Mouse (Mus musculus) small intestine, adult 2 months (tissue): ENCODE data around the gene C1qa. TPM values are rescaled to one million over a fixed set of nuclear protein-coding genes. Genes with fewer than 3 reads are reported as not detected.

Source experiments
- H3K27ac ChIP-seq: fragments of 200-500 bp; 2 replicates; pipeline ENCODE4 v1.5.1; 2012; ENCODE audit warnings: low read depth, low read length, control low read depth, inconsistent platforms; ENCODE audit not compliant: insufficient read depth
- H3K27me3 ChIP-seq: fragments of 200-500 bp; 2 replicates; pipeline ENCODE4 v1.6.1; 2012; ENCODE audit warnings: mild to moderate bottlenecking, moderate library complexity, low read length, inconsistent platforms; ENCODE audit not compliant: control insufficient read depth, insufficient read depth
- H3K36me3 ChIP-seq: fragments of 200-500 bp; 2 replicates; pipeline ENCODE4 v1.6.1; 2012; ENCODE audit warnings: mild to moderate bottlenecking, low read length, control low read depth, inconsistent platforms; ENCODE audit not compliant: control insufficient read depth, insufficient read depth
- H3K4me1 ChIP-seq: fragments of 200-500 bp; 2 replicates; pipeline ENCODE4 v1.6.1; 2012; ENCODE audit warnings: low read length, inconsistent platforms, mixed read lengths; ENCODE audit not compliant: control insufficient read depth, insufficient read depth, insufficient read length
- H3K4me3 ChIP-seq: fragments of 200-500 bp; 2 replicates; pipeline ENCODE4 v1.5.1; 2012; ENCODE audit warnings: low read depth, mild to moderate bottlenecking, control low read depth, inconsistent platforms, low read length, moderate library complexity
- CTCF ChIP-seq: fragments of 200-500 bp; IDR thresholded peaks from 2 replicates; pipeline ENCODE4 v1.5.1; 2012; ENCODE audit warnings: low read depth, mild to moderate bottlenecking, control low read depth, inconsistent platforms, low read length, moderate library complexity, mixed read lengths; ENCODE audit not compliant: insufficient replicate concordance, insufficient read length; ENCODE audit errors: extremely low read depth
- POLR2A ChIP-seq: fragments of 200-500 bp; IDR thresholded peaks from 2 replicates; pipeline ENCODE4 v1.6.1; 2012; ENCODE audit warnings: low read depth, mild to moderate bottlenecking, control low read depth, inconsistent platforms, low read length, moderate library complexity
- WGBS: fragments of 180-500 bp; shearing (Covaris S2); methylation state at CpG from one replicate; pipeline ENCODE4 v1.1.7; 2018; 5-methylcytosine and 5-hydroxymethylcytosine counted together
- polyA plus RNA-seq: library from polyadenylated mRNA; depleted of rRNA; stranded (reverse); fragments of >200 nt; gene quantifications from 2 replicates; pipeline ENCODE4 v1.2.3, GENCODE M21; 2012

Gene C1qa
- polyA plus RNA-seq, 1 experiment = 55.8 TPM

DNA sequence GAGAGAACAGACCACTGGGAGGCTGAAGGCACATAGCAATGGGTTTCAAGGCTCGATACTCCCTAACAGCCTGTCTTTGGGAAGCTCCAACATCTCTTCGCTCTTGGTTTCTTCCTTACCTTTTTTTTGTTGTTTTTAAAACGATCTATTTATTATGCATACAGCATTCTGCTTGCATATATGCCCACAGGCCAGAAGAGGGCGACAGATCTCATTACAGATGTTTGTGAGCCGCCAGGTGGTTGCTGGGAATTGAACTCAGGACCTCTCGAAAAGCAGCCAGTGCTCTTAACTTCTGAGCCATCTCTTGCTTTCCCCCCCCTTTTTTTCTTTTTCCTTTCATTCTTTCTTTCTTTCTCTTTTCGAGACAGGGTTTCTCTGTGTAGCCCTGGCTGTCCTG is 551 bp upstream of the C1qa start:
- 62% methylated on average over 7 of the region's 7 CpGs for WGBS
- H3K36me3 ChIP-seq = no peaks in the 10 kb centered on the region
- H3K27ac ChIP-seq = no peak overlapping the region
- H3K4me1 ChIP-seq = no peaks in the 10 kb centered on the region
- no peak overlapping the region for H3K4me3 ChIP-seq
- no peak for TF ChIP-seq POLR2A
- TF ChIP-seq CTCF = peak; percentile 21; the same call in 1 of the 2 replicates
- no peaks in the 10 kb centered on the region for H3K27me3 ChIP-seq

DNA sequence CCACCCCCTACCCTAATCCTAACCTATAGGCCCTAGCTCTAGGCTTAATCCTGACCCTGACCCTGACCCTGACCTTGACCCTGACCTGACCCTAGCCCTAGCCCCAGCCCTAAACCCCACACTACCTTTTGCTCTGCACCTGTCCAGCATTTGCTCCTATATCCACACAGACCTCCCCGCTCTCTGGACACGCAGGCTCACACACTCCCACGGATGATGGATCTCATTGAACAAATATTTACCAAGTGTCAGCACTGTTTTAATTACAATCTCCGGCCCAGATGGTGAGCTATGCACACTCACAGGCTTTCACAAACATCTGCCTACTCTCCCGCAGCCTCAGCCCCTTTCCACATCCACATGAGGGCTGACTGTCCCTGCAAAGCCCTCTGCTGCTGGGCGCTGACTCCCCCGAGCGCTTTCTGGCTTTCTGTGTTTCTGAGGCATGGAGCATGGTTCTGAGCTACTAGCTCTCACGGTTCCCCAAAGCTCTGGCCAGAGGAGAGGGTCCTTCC is 462 bp downstream of the C1qa start:
- Histone ChIP-seq H3K27ac (peak overlapping the region; percentile 63), H3K27me3 (no peaks in the 10 kb centered on the region)

DNA sequence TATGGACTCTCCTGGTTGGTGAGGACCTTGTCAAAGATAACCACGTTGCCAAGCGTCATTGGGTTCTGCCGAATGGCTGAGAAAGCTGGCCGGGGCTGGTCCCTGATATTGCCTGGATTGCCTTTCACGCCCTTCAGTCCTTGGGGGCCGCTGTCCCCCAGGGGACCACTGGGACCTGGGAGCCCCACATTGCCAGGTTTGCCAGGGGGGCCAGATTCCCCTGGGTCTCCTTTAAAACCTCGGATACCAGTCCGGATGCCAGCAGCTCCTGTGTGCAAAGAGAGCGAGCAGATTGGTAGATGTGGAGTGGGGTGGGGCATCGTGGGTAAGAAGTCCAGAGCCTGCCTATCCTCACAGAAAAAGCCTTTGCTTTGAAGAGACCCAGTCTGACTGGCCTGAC is 2.1 kb downstream of the C1qa start:
- WGBS = 21% methylated on average over 10 of the region's 10 CpGs
- Histone ChIP-seq H3K27me3 (no peaks in the 10 kb centered on the region), H3K4me3 (peak overlapping the region; percentile 22), H3K27ac (no peak overlapping the region), H3K36me3 (no peaks in the 10 kb centered on the region), H3K4me1 (no peaks in the 10 kb centered on the region)
- TF ChIP-seq CTCF = no peak
- no peak for TF ChIP-seq POLR2A

More for the DNA sequence above, 462 bp downstream of the C1qa start:
- H3K36me3 ChIP-seq = no peaks in the 10 kb centered on the region
- WGBS = 38% methylated on average over 9 of the region's 9 CpGs
- TF ChIP-seq CTCF (no peak), POLR2A (no peak)
- peak overlapping the region; percentile 41 for H3K4me3 ChIP-seq
- H3K4me1 ChIP-seq = no peaks in the 10 kb centered on the region

DNA sequence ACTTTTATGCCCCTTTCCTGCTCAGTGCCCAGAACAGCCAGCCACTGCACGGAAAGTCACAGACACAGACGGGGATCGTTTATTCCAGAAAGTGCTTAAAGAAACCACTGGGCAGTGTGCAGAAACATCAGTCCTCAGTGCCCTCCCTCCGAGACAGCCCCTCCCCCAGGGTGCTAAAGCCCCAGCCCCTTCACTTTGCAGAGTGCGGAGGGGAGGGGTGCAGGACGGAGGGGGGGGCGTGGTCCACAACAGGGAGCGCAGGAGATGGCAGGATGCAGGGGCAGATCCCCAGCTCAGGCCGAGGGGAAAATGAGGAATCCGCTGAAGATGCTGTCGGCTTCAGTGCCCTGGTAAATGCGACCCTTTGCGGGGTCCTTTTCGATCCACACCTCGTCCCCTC is 2.7 kb downstream of the C1qa start:
- H3K36me3 ChIP-seq = no peaks in the 10 kb centered on the region
- 9% methylated on average over 14 of the region's 15 CpGs for WGBS
- no peak overlapping the region for H3K27ac ChIP-seq
- TF ChIP-seq POLR2A (no peak; the same call in 1 of the 2 replicates), CTCF (no peak)
- H3K4me1 ChIP-seq = no peaks in the 10 kb centered on the region
- H3K4me3 ChIP-seq = peak overlapping the region; percentile 22
- no peaks in the 10 kb centered on the region for H3K27me3 ChIP-seq

DNA sequence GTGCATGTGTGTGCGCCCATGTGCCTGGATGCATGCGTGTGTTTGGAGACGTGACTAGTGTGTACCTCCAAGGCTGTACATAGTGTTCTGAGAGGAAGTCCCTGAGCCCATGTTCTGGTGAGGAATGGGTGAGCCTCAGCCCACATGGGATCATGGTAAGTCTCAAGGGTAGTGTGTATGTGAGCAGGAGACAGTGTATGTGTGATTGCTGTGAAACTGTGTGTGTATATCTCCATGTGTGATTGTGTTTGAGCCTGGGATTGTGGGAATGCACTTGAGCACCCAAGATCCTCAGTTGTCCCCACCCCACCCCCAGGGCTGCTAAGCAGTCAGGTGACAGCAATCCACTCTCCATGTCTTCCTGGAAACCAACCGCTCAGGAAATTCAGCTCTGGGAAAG is 3.8 kb downstream of the C1qa start:
- Histone ChIP-seq H3K27ac (no peak overlapping the region), H3K4me3 (no peak overlapping the region), H3K4me1 (no peaks in the 10 kb centered on the region), H3K36me3 (no peaks in the 10 kb centered on the region), H3K27me3 (no peaks in the 10 kb centered on the region)
- no peak for TF ChIP-seq CTCF
- TF ChIP-seq POLR2A = no peak
- WGBS = 65% methylated on average over 4 of the region's 4 CpGs

DNA sequence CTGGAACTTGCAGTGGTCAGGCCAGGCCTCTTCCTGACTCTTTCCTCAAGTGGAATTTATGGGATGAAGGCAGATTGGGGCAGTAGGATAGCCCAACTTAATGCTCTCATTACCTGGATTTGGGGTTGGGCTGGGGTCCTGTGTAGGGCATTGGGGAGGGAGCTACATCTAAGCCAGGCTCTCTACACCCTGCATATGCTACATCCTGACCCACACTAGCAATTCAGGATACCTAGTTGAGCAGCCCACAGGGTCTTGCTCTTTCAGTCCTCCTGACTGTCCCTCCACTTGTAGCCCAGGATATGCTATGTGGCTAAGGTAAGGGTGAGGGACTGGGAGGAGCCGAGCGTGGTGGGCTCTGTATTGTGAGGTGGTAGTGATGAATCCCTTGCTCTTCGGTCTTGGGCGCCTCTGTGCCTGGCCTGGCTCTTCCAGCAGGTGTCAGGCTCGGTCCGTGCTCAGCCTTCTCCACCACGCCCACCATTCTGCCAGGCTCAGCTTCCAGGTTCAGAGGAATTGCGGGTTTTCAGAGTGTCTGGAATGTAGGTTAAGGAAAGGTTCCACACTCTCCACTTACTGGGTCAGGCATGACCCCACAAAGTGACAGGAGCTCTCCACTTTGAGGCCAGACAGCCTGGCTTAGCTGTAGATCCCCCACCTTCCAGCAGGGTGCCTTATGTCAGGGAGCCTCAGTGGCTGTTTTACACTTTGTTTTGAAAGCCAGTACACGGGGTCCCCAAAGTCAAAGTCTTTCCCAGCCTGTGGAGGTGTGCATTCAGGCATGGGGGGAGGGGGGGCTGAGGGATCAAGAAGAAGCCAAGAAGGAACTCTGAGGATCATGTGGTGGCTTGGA is 4.7 kb downstream of the C1qa start:
- TF ChIP-seq POLR2A = no peak
- peak; percentile 53; the same call in 1 of the 2 replicates for TF ChIP-seq CTCF
- Histone ChIP-seq H3K4me3 (no peak overlapping the region), H3K36me3 (no peaks in the 10 kb centered on the region), H3K27ac (no peak overlapping the region), H3K4me1 (no peaks in the 10 kb centered on the region), H3K27me3 (no peaks in the 10 kb centered on the region)
- 6% methylated on average over 9 of the region's 9 CpGs for WGBS

DNA sequence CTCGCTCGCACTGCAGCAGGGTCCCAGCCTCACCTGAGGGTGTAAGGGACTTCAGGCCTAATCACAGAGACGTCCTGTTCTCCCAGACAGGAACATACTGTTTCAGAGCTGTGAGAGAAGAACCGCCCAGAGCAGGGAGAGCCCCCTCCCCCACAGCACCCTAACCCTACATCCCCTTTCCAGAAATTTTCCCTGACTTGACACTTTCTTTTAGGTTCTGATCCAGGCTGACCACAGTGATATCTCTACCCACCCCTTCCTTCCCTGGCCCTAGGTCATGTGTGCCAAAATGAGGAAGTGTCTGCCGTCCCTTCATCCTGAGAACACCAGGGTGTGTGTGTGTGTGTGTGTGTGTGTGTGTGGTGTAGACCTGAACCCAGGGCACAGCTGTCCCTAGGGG is 5.8 kb downstream of the C1qa start, which contains the start of gene C1qc:
Gene C1qc, minus strand, starts transcription at position 255 of the 400 bp plus-strand sequence.
- Histone ChIP-seq H3K27me3 (no peaks in the 10 kb centered on the region), H3K4me1 (no peaks in the 10 kb centered on the region), H3K36me3 (no peaks in the 10 kb centered on the region), H3K4me3 (peak within 1 kb of the TSS; percentile 39), H3K27ac (peak within 1 kb of the TSS; percentile 51; the same call in 1 of the 2 replicates)
- 48% methylated on average over 5 of the region's 5 CpGs for WGBS
- TF ChIP-seq CTCF (no peak), POLR2A (no peak)
